Mouse (Mus musculus): ENCODE measurements around the gene Spocd1. TPM values are rescaled to one million over a fixed set of nuclear protein-coding genes. Genes with fewer than 3 reads are reported as not detected.
A peak's percentile ranks its signal among the peaks of the same experiment; 100 is the strongest.

Gene Spocd1
- polyA plus RNA-seq, 1 experiment from 2014 or later, result not detected

DNA sequence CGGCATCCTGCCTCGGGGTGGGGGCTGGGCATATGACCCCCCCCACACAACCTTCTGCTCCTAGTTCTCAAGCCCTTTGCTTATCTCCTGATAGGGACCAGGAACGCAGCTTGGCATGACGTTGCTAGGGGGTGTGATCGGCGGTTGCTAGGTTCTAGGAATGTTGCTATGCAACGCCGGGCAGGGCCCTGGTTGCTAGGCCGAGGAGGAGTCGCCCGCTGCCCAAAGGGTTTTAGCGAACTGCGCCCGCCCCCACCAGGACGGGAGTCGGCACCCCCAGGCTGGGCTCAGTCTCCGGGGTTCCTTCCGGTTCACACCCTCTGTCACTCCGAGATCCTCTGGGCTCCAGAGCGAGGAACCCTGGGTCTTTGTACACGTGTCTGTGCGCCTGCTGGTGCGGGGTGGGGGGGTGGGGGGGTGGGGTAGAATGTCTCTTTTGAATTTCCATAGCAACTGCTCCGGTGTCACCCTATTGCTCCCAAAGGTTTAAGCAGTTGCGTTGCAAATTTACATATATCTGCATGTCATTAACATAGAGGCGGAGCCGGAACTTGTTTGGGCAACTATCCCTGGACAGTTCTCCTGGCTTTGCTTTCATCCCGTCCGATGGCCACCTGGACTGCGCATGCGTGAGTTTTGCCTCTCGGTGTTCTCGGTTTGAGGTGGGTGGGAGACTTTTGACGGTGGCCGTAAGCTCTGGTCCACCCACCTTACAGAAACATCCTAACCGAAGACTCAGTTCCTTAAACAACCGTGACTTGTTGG is 31.3 kb downstream of the Spocd1 start:
- Histone ChIP-seq H3K36me3 (ENCODE audit: control insufficient read depth, insufficient read depth, low read length) (no peaks in the 10 kb centered on the region), H3K9ac (ENCODE audit: low read depth, low read length) (peak overlapping the region; percentile 67), H3K27me3 (ENCODE audit: control insufficient read depth, insufficient read depth, low read depth, low read length) (no peaks in the 10 kb centered on the region), H3K9me3 (replicated peaks; ENCODE audit: control insufficient read depth, low read length, poor library complexity, severe bottlenecking) (no peaks in the 10 kb centered on the region), H3K4me2 (ENCODE audit: low read length) (peak overlapping the region; percentile 69), H3K4me1 (ENCODE audit: control insufficient read depth, insufficient read depth, low read length) (peaks cover 10% of the 10 kb centered on the region), H3K27ac (ENCODE audit: low read length) (peak overlapping the region; percentile 81), H3K4me3 (ENCODE audit: low read depth, low read length) (peak overlapping the region; percentile 38)
- WGBS, result under 1% methylated on average over 37 of the region's 37 CpGs
- ATAC-seq, result peak; percentile 90

DNA sequence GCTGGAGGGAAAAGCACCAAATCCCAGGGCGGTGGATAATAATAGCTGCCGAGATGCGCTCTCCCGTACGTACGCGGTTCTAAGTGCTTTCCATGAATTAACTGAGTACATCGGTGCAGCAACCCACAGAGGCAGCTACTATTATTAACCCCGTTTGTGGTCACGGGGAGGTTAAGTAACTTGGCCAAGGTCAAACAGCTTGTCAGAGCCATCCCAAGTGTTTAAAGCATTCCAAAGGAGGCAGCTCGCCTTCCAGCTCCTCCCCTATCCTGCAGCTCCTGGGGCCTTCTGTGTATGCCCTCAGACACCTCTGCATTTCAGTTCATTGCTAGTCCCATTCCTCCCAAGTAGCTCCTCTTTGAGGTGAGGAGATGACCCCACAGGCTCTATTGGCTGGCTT is 36.2 kb downstream of the Spocd1 start:
- H3K9me3 ChIP-seq (replicated peaks; ENCODE audit: control insufficient read depth, low read length, poor library complexity, severe bottlenecking), result no peaks in the 10 kb centered on the region
- H3K4me1 ChIP-seq (ENCODE audit: control insufficient read depth, insufficient read depth, low read length), result peaks cover 40% of the 10 kb centered on the region
- H3K27me3 ChIP-seq (ENCODE audit: control insufficient read depth, insufficient read depth, low read depth, low read length), result no peaks in the 10 kb centered on the region
- H3K4me3 ChIP-seq (ENCODE audit: low read depth, low read length), result no peak overlapping the region
- H3K36me3 ChIP-seq (ENCODE audit: control insufficient read depth, insufficient read depth, low read length), result no peaks in the 10 kb centered on the region
- peak overlapping the region; percentile 66; the same call in 1 of the 2 replicates for H3K27ac ChIP-seq (ENCODE audit: low read length)
- ATAC-seq, result no peak
- 64% methylated on average over 11 of the region's 11 CpGs for WGBS
- no peak overlapping the region for H3K9ac ChIP-seq (ENCODE audit: low read depth, low read length)
- no peak overlapping the region for H3K4me2 ChIP-seq (ENCODE audit: low read length)

DNA sequence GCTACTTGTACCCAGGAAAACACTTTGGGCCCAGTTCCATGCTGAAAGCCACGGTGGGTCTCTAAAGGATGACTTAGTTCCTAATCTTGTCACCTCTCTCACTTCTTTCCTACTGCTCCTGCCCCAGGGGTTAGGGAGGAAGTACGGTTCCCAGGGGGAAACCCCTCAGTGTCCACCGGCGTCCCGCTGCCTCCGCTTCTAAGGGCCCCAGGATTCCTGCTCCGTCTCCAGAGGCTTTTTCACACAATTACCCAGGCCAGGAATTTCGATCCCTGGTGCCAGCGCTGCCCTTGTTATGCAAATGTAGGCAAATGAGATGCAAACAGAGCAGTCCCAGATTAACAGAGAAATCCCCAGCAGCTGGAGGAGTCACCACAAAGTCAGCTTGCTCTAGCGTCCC is 37.2 kb downstream of the Spocd1 start:
- no peak overlapping the region for H3K4me3 ChIP-seq (ENCODE audit: low read depth, low read length)
- 7% methylated on average over 10 of the region's 10 CpGs for WGBS
- no peak overlapping the region for H3K4me2 ChIP-seq (ENCODE audit: low read length)
- H3K9me3 ChIP-seq (replicated peaks; ENCODE audit: control insufficient read depth, low read length, poor library complexity, severe bottlenecking), result no peaks in the 10 kb centered on the region
- no peak overlapping the region; the same call in 1 of the 2 replicates for H3K9ac ChIP-seq (ENCODE audit: low read depth, low read length)
- H3K36me3 ChIP-seq (ENCODE audit: control insufficient read depth, insufficient read depth, low read length), result no peaks in the 10 kb centered on the region
- H3K27me3 ChIP-seq (ENCODE audit: control insufficient read depth, insufficient read depth, low read depth, low read length), result no peaks in the 10 kb centered on the region
- ATAC-seq, result no peak
- H3K4me1 ChIP-seq (ENCODE audit: control insufficient read depth, insufficient read depth, low read length), result peaks cover 35% of the 10 kb centered on the region
- peak overlapping the region; percentile 76 for H3K27ac ChIP-seq (ENCODE audit: low read length)

DNA sequence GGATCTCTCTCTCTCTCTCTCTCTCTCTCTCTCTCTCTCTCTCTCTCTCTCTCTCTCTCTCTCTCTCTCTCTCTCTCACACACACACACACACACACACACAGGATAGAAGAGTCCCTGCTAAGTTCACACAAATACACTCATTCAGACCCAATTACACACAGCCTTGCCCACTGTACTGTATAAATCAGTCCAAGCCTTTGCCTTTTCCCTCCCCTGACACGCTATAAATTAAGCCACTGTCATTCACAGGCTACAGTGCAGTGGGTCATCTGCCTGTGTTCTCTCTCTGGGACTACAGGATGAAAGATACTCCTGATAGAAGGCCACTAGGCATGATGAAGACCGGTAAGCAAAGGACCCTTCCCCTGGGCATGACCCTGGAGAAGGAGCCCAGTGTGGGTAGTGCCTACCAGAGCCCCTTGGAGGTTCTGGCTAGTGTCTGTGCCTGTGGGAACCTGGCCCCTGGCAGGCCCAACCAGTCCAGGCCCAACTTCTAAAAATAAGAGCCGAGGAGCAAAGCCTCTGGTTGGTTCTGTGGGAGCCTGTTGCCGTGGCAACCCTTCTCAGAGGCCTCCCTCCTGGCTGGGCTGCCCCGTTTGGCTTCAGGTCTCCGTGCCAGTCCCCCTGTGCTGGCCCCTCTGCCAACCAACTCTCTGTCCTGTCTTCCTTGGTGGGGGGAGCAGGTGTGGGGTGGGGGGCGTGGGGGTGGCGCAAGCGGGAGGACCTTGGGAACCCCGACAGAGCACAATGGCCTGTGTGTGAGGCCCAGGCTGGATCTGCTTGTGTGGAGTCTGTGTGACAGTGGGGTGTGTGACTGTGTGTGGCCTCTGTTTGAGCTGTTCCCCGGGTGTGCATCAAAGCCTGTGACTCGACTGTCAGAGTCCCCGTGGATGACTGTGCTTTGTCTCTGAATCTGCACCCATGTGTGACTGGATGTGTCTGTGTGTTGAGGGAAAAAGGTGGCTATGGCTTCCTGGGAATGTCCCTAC is 38.3 kb downstream of the Spocd1 start:
- H3K4me2 ChIP-seq (ENCODE audit: low read length), result peak overlapping the region; percentile 37
- H3K4me3 ChIP-seq (ENCODE audit: low read depth, low read length), result no peak overlapping the region
- ATAC-seq, result peak; percentile 85
- peaks cover 32% of the 10 kb centered on the region for H3K4me1 ChIP-seq (ENCODE audit: control insufficient read depth, insufficient read depth, low read length)
- no peaks in the 10 kb centered on the region for H3K36me3 ChIP-seq (ENCODE audit: control insufficient read depth, insufficient read depth, low read length)
- H3K9me3 ChIP-seq (replicated peaks; ENCODE audit: control insufficient read depth, low read length, poor library complexity, severe bottlenecking), result no peaks in the 10 kb centered on the region
- peak overlapping the region; percentile 49 for H3K9ac ChIP-seq (ENCODE audit: low read depth, low read length)
- peak overlapping the region; percentile 86 for H3K27ac ChIP-seq (ENCODE audit: low read length)
- no peaks in the 10 kb centered on the region for H3K27me3 ChIP-seq (ENCODE audit: control insufficient read depth, insufficient read depth, low read depth, low read length)
- 5% methylated on average over 13 of the region's 13 CpGs for WGBS

DNA sequence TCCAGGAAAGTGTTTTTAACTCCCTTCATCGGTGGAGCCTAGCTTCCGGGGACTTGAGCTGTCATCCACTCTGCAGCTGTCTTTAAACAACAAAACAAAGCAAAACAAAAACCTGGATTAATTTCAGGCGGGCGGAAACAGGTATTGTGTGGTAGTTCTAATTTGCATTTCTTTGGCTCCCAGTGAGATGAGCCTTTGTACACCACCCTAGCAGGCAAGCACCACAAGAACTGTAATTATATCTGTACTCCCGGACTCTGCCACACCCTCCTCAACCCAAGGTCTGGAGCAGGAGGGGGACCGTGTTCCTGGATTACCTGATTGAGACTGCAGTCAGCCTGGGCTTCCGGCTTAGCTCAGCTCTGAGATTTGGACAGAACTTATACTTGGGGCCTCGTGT is 41.1 kb downstream of the Spocd1 start:
- H3K4me1 ChIP-seq (ENCODE audit: control insufficient read depth, insufficient read depth, low read length), result peaks cover 32% of the 10 kb centered on the region
- no peak overlapping the region for H3K9ac ChIP-seq (ENCODE audit: low read depth, low read length)
- H3K4me3 ChIP-seq (ENCODE audit: low read depth, low read length), result no peak overlapping the region
- ATAC-seq, result no peak
- WGBS, result 23% methylated on average over 8 of the region's 8 CpGs
- no peak overlapping the region for H3K4me2 ChIP-seq (ENCODE audit: low read length)
- no peaks in the 10 kb centered on the region for H3K27me3 ChIP-seq (ENCODE audit: control insufficient read depth, insufficient read depth, low read depth, low read length)
- H3K36me3 ChIP-seq (ENCODE audit: control insufficient read depth, insufficient read depth, low read length), result no peaks in the 10 kb centered on the region
- H3K9me3 ChIP-seq (replicated peaks; ENCODE audit: control insufficient read depth, low read length, poor library complexity, severe bottlenecking), result no peaks in the 10 kb centered on the region
- H3K27ac ChIP-seq (ENCODE audit: low read length), result no peak overlapping the region

DNA sequence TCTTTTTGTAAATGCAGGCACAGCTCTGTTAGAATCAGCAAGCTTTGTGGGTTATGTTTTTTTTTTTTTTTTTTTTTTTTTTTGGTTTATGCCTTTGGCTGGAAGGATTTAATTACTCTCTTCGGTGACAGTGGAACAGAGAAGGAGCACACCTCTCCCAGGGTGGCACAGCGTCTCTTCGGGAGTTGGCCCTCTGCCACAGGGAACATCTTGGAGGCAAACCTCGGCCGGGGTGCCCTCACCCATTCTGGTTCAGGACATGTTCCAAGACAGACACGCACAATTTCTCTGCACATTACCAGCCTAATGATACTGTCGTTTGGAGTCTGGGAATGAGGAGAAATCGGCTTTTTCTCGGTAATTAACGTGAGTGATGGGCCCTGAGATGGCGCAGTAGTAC is 41.8 kb downstream of the Spocd1 start:
- 78% methylated on average over 11 of the region's 11 CpGs for WGBS
- Histone ChIP-seq H3K9ac (ENCODE audit: low read depth, low read length) (no peak overlapping the region), H3K4me1 (ENCODE audit: control insufficient read depth, insufficient read depth, low read length) (peaks cover 26% of the 10 kb centered on the region)

DNA sequence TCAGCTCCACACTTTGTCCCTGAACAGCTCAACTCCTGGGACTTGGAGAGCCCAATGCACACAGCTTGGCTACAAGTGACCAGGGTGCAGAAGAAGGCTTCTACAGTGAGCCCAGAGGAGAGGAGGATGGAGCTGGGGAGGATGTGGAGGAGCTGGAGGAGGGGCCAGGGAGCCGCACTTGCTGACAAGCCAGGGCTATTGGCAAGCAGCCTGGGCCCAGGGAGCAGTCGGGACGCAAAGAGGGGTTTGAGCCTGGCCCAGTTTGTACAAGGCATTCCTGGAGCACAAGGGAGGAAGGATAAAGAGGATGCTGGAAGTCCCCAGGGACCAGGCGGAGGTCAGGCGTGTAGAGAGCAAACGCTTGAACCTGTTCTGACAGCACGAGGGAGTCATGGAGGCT is 42.9 kb downstream of the Spocd1 start:
- Histone ChIP-seq H3K36me3 (ENCODE audit: control insufficient read depth, insufficient read depth, low read length) (no peaks in the 10 kb centered on the region), H3K4me3 (ENCODE audit: low read depth, low read length) (no peak overlapping the region), H3K9ac (ENCODE audit: low read depth, low read length) (no peak overlapping the region), H3K4me1 (ENCODE audit: control insufficient read depth, insufficient read depth, low read length) (peaks cover 16% of the 10 kb centered on the region), H3K4me2 (ENCODE audit: low read length) (no peak overlapping the region), H3K27me3 (ENCODE audit: control insufficient read depth, insufficient read depth, low read depth, low read length) (no peaks in the 10 kb centered on the region), H3K9me3 (replicated peaks; ENCODE audit: control insufficient read depth, low read length, poor library complexity, severe bottlenecking) (no peaks in the 10 kb centered on the region), H3K27ac (ENCODE audit: low read length) (no peak overlapping the region)
- 34% methylated on average over 7 of the region's 7 CpGs for WGBS
- ATAC-seq, result no peak

More for the DNA sequence above, 41.8 kb downstream of the Spocd1 start:
- H3K27ac ChIP-seq (ENCODE audit: low read length), result no peak overlapping the region
- no peak overlapping the region for H3K4me3 ChIP-seq (ENCODE audit: low read depth, low read length)
- ATAC-seq, result no peak
- H3K27me3 ChIP-seq (ENCODE audit: control insufficient read depth, insufficient read depth, low read depth, low read length), result no peaks in the 10 kb centered on the region
- H3K9me3 ChIP-seq (replicated peaks; ENCODE audit: control insufficient read depth, low read length, poor library complexity, severe bottlenecking), result no peaks in the 10 kb centered on the region
- no peak overlapping the region for H3K4me2 ChIP-seq (ENCODE audit: low read length)
- no peaks in the 10 kb centered on the region for H3K36me3 ChIP-seq (ENCODE audit: control insufficient read depth, insufficient read depth, low read length)

DNA sequence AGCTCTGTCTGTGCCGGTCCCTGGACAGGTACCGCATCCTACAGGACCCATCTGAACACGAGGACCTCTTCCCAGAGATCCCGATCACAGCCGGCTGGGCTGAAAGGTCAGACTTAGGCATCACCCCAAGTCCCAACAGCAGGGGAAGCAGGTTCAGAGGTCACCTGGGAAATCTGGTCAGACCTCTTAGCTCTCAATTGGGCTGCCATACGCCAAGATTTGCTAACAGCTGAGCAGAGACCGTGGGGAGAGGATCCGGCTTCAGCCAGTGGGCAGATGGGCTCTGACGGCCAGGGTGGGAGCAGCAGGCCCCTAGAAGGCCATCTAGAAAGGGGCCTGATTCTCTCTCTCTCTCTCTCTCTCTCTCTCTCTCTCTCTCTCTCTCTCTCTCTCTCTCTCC is 45.2 kb downstream of the Spocd1 start:
- no peak overlapping the region for H3K27ac ChIP-seq (ENCODE audit: low read length)
- H3K9me3 ChIP-seq (replicated peaks; ENCODE audit: control insufficient read depth, low read length, poor library complexity, severe bottlenecking), result no peaks in the 10 kb centered on the region
- H3K4me3 ChIP-seq (ENCODE audit: low read depth, low read length), result no peak overlapping the region
- no peak for ATAC-seq
- no peaks in the 10 kb centered on the region for H3K27me3 ChIP-seq (ENCODE audit: control insufficient read depth, insufficient read depth, low read depth, low read length)
- H3K9ac ChIP-seq (ENCODE audit: low read depth, low read length), result no peak overlapping the region
- peaks cover 2% of the 10 kb centered on the region; the same call in 1 of the 2 replicates for H3K4me1 ChIP-seq (ENCODE audit: control insufficient read depth, insufficient read depth, low read length)
- H3K4me2 ChIP-seq (ENCODE audit: low read length), result no peak overlapping the region
- WGBS, result 55% methylated on average over 9 of the region's 9 CpGs
- no peaks in the 10 kb centered on the region for H3K36me3 ChIP-seq (ENCODE audit: control insufficient read depth, insufficient read depth, low read length)

DNA sequence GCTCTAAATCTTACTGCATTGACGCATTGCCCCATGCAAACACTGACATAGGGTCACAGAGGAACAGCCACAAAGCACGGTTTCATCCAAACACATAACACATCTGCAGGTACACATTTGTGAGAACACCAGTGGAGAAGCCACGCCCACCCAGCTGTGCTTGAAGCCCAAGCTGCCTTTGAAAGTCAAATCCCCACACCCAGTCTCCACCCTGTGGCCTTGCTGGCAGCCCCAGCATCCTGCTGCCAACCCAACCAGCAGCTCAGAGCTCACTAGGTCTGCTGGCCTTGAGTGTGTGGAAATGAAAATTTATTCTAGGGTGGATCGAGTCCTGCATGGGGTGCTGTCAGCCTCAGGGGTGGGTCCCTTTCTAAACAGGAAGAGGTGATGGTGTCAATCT is 48.2 kb downstream of the Spocd1 start:
- ATAC-seq, result no peak
- Histone ChIP-seq H3K4me3 (ENCODE audit: low read depth, low read length) (no peak overlapping the region), H3K9ac (ENCODE audit: low read depth, low read length) (no peak overlapping the region), H3K4me2 (ENCODE audit: low read length) (no peak overlapping the region), H3K9me3 (replicated peaks; ENCODE audit: control insufficient read depth, low read length, poor library complexity, severe bottlenecking) (no peaks in the 10 kb centered on the region), H3K36me3 (ENCODE audit: control insufficient read depth, insufficient read depth, low read length) (no peaks in the 10 kb centered on the region), H3K27me3 (ENCODE audit: control insufficient read depth, insufficient read depth, low read depth, low read length) (no peaks in the 10 kb centered on the region), H3K4me1 (ENCODE audit: control insufficient read depth, insufficient read depth, low read length) (peaks cover 10% of the 10 kb centered on the region), H3K27ac (ENCODE audit: low read length) (no peak overlapping the region)
- WGBS, result 72% methylated on average over 4 of the region's 4 CpGs
